Mouse (Mus musculus) liver, postnatal 0 days (tissue): ENCODE results near the gene Lclat1.

Experiments used
- CTCF ChIP-seq: sonication (generic); IDR thresholded peaks from 2 replicates; pipeline ENCODE4 v1.5.1; 2016; ENCODE audit warnings: antibody characterized with exemption, low read depth
- EP300 ChIP-seq: IDR thresholded peaks from 2 replicates; pipeline ENCODE4 v1.6.1; 2016; ENCODE audit warnings: antibody characterized with exemption, low read depth, mild to moderate bottlenecking

- TF ChIP-seq CTCF (no peak), EP300 (no peak)
These were observed 143.3 kb downstream of the Lclat1 start for GRCm38 (mm10) chr17:73251142-73251502.
